Mouse (Mus musculus) midbrain, embryonic 13.5 days (tissue): ENCODE results near the gene Egln2. TPM values are rescaled to one million over a fixed set of nuclear protein-coding genes. Genes with fewer than 3 reads are reported as not detected.

Experiments used
- ATAC-seq: fragments of 200-750 bp; cut with Nextera tagmentation; 2 replicates; pipeline ENCODE4 v1.8.0; 2017; ENCODE audit warnings: mild to moderate bottlenecking, moderate TSS enrichment, moderate library complexity
- H3K27ac ChIP-seq: fragments of 300-500 bp; sonication (generic); 2 replicates; pipeline ENCODE4 v1.5.1; 2015; ENCODE audit warnings: inconsistent platforms, mild to moderate bottlenecking, moderate library complexity
- H3K27me3 ChIP-seq: fragments of 300-500 bp; sonication (generic); 2 replicates; pipeline ENCODE4 v1.6.1; 2015; ENCODE audit warnings: mild to moderate bottlenecking, inconsistent platforms
- H3K36me3 ChIP-seq: fragments of 300-500 bp; sonication (generic); 2 replicates; pipeline ENCODE4 v1.6.1; 2015; ENCODE audit warnings: mild to moderate bottlenecking, inconsistent platforms
- H3K4me1 ChIP-seq: fragments of 300-500 bp; sonication (generic); replicated peaks from 2 replicates; pipeline ENCODE4 v1.6.1; 2015; ENCODE audit warnings: inconsistent platforms
- H3K4me2 ChIP-seq: fragments of 300-500 bp; sonication (generic); replicated peaks from 2 replicates; pipeline ENCODE4 v1.6.1; 2015; ENCODE audit warnings: moderate library complexity, mild to moderate bottlenecking, inconsistent platforms
- H3K4me3 ChIP-seq: fragments of 300-500 bp; sonication (generic); replicated peaks from 2 replicates; pipeline ENCODE4 v1.5.1; 2015; ENCODE audit warnings: mild to moderate bottlenecking, inconsistent platforms
- H3K9ac ChIP-seq: fragments of 300-500 bp; sonication (generic); replicated peaks from 2 replicates; pipeline ENCODE4 v1.6.1; 2015; ENCODE audit warnings: mild to moderate bottlenecking, inconsistent platforms
- H3K9me3 ChIP-seq: fragments of 300-500 bp; sonication (generic); 2 replicates; pipeline ENCODE4 v1.6.1; 2016; ENCODE audit warnings: mild to moderate bottlenecking, inconsistent platforms
- WGBS: fragments of 180-500 bp; shearing (Covaris S2); methylation state at CpG from one replicate; pipeline ENCODE4 v1.1.7; 2015; 5-methylcytosine and 5-hydroxymethylcytosine counted together
- polyA plus RNA-seq: library from polyadenylated mRNA; unstranded; fragments of >200 nt; fragmentation: Nextera tagmentation; extraction: Ambion mirVana; gene quantifications from 2 replicates; pipeline ENCODE4 v1.2.1, GENCODE M21; 2015

Egln2 gene
- polyA plus RNA-seq, 1 experiment from 2014 or later, result 101 TPM

- Histone ChIP-seq H3K36me3 (peaks cover 50% of the 10 kb centered on the region), H3K27ac (no peak overlapping the region), H3K4me1 (peaks cover 48% of the 10 kb centered on the region), H3K9me3 (no peaks in the 10 kb centered on the region), H3K9ac (no peak overlapping the region), H3K4me2 (no peak overlapping the region), H3K4me3 (no peak overlapping the region), H3K27me3 (no peaks in the 10 kb centered on the region)
- ATAC-seq, result no peak
- 93% methylated on average over 6 of the region's 6 CpGs for WGBS
These were observed 7.3 kb downstream of the Egln2 start for GRCm38 (mm10) chr7:27159256-27159655.

- Histone ChIP-seq H3K4me2 (no peak overlapping the region), H3K27ac (no peak overlapping the region; the same call in 1 of the 2 replicates), H3K4me1 (peaks cover 37% of the 10 kb centered on the region), H3K4me3 (no peak overlapping the region), H3K27me3 (no peaks in the 10 kb centered on the region), H3K36me3 (peaks cover 47% of the 10 kb centered on the region), H3K9me3 (no peaks in the 10 kb centered on the region), H3K9ac (no peak overlapping the region)
- 96% methylated on average over 9 of the region's 9 CpGs for WGBS
- ATAC-seq, result no peak
These were observed 8.4 kb downstream of the Egln2 start for GRCm38 (mm10) chr7:27158171-27158570.

- WGBS, result 84% methylated on average over 13 of the region's 13 CpGs
- H3K36me3 ChIP-seq, result peaks cover 32% of the 10 kb centered on the region
- H3K9me3 ChIP-seq, result no peaks in the 10 kb centered on the region
- H3K4me2 ChIP-seq, result no peak overlapping the region
- ATAC-seq, result no peak
- H3K9ac ChIP-seq, result no peak overlapping the region
- peaks cover 15% of the 10 kb centered on the region for H3K4me1 ChIP-seq
- H3K27ac ChIP-seq, result no peak overlapping the region
- no peak overlapping the region for H3K4me3 ChIP-seq
- H3K27me3 ChIP-seq, result no peaks in the 10 kb centered on the region
These were observed 10.6 kb downstream of the Egln2 start for GRCm38 (mm10) chr7:27156005-27156404.

DNA sequence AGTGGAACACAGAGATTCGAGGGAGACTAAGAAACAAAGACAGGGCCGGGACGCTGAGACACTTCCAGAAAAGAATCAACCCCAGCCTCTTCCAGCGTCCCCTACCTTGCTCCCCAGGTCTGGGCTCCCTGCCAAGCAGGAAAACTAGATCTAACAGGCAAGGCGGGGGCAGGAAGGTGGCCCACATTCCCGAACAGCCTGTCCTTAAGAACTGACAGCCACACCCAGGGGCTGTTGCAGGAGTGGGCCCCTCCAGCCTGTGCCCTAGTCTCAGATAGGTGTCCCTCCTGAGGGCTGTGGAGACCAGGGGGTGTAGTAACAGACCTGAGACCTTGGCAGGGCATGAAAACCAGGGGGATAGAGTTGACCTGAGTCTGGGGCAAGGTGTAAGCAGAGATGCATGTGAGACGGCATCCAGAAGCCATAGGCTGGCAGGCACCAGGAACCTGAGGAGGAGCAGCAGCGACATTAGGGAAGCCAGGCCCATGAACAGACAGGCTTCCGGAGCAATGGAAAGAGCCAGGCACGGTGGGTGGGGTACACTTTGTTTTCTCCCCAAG lies 13.3 kb downstream of the Egln2 start, which contains the start of gene Cyp2t4:
Gene Cyp2t4 (plus strand): TSS at position 510 of the 560 bp plus-strand sequence.
- no peak for ATAC-seq
- H3K27me3 ChIP-seq, result no peaks in the 10 kb centered on the region
- peaks cover 15% of the 10 kb centered on the region for H3K36me3 ChIP-seq
- no peak within 1 kb of the TSS for H3K4me3 ChIP-seq
- H3K4me1 ChIP-seq, result no peaks in the 10 kb centered on the region
- H3K9ac ChIP-seq, result no peak within 1 kb of the TSS
- WGBS, result 78% methylated on average over 10 of the region's 10 CpGs
- H3K4me2 ChIP-seq, result no peak within 1 kb of the TSS
- no peaks in the 10 kb centered on the region for H3K9me3 ChIP-seq
- no peak within 1 kb of the TSS for H3K27ac ChIP-seq

GRCm38 (mm10) chr7:27136410-27136996 lies 30.1 kb downstream of the Egln2 start:
- 60% methylated on average over 8 of the region's 8 CpGs for WGBS
- no peaks in the 10 kb centered on the region for H3K4me1 ChIP-seq
- H3K27ac ChIP-seq, result no peak overlapping the region
- H3K4me3 ChIP-seq, result no peak overlapping the region
- H3K9ac ChIP-seq, result no peak overlapping the region
- H3K4me2 ChIP-seq, result no peak overlapping the region
- H3K36me3 ChIP-seq, result no peaks in the 10 kb centered on the region
- H3K27me3 ChIP-seq, result no peaks in the 10 kb centered on the region
- no peak for ATAC-seq
- H3K9me3 ChIP-seq, result 0 out of 2 replicates have a peak, but pooled peaks cover 6% of the 10 kb centered on the region

DNA sequence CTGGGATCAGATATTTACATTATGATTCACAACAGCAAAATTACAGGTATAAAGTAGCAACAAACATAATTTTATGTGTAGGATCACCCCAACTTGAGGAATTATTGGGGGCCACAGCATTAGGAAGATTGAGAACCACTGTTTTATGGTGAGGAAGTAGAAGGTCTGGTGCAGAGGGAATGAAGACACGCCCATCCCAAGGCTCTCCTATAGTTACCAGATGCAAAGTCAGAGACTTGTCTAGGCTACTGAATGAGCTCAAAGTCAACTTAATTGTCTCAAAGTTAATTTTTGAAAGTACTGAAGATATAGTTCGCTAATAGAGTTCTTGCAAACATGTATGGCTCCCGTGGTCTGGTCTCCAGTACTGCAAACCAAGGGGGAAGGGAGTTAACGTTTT lies 32.8 kb downstream of the Egln2 start:
- Histone ChIP-seq H3K36me3 (no peaks in the 10 kb centered on the region), H3K4me1 (no peaks in the 10 kb centered on the region), H3K4me3 (no peak overlapping the region), H3K9me3 (no peaks in the 10 kb centered on the region), H3K9ac (no peak overlapping the region), H3K27me3 (no peaks in the 10 kb centered on the region), H3K4me2 (no peak overlapping the region), H3K27ac (no peak overlapping the region)
- ATAC-seq, result no peak
- WGBS, result 87% methylated on average over 4 of the region's 4 CpGs

DNA sequence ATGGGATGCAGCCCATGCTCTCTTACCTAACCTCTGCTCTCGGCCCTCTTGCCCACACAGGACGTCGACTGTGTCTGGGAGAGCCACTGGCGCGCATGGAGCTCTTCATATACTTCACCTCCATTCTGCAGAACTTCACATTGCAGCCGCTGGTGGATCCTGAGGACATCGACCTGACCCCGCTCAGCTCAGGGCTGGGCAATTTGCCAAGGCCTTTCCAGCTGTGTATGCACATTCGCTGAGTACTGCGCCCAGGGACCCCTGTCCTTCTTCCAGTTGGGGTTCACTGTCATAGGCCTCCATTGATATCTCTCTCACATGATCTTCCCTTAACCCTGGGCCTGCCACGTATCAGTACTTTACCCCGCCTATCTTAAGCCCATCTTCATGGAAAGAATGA lies 33.4 kb downstream of the Egln2 start:
- no peaks in the 10 kb centered on the region for H3K4me1 ChIP-seq
- H3K9me3 ChIP-seq, result no peaks in the 10 kb centered on the region
- WGBS, result 79% methylated on average over 12 of the region's 12 CpGs
- no peak overlapping the region for H3K4me2 ChIP-seq
- no peak overlapping the region for H3K9ac ChIP-seq
- peak; percentile 43 for ATAC-seq
- H3K27ac ChIP-seq, result no peak overlapping the region
- no peaks in the 10 kb centered on the region for H3K36me3 ChIP-seq
- H3K27me3 ChIP-seq, result no peaks in the 10 kb centered on the region
- H3K4me3 ChIP-seq, result no peak overlapping the region

GRCm38 (mm10) chr7:27132588-27132987 lies 34.0 kb downstream of the Egln2 start:
- Histone ChIP-seq H3K4me1 (no peaks in the 10 kb centered on the region), H3K9ac (no peak overlapping the region), H3K27ac (no peak overlapping the region), H3K36me3 (no peaks in the 10 kb centered on the region), H3K9me3 (no peaks in the 10 kb centered on the region), H3K4me3 (no peak overlapping the region), H3K27me3 (no peaks in the 10 kb centered on the region), H3K4me2 (no peak overlapping the region)
- ATAC-seq, result no peak
- 19% methylated on average over 10 of the region's 10 CpGs for WGBS

DNA sequence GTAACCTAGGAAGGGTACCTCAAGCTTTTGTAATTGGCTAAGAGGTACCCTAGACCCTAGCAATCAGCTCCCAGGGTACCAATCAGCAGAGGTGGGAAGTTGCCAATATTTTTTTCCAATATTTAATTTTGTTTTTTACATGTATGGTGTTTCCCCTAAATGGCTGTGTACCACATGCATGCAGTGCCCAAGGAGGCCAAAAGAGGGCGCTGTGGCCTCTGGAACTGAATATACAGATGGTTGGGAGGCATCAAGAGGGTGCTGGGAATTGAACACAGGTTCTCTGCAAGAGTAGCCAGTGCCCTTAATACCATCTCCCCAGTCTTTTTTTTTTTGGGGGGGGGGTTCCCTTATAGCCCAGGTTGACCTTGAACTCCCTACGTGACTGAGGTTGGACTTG lies 35.2 kb downstream of the Egln2 start:
- no peak overlapping the region for H3K4me2 ChIP-seq

GRCm38 (mm10) chr7:27130521-27131370 lies 35.9 kb downstream of the Egln2 start:
- Histone ChIP-seq H3K27ac (no peak overlapping the region), H3K36me3 (no peaks in the 10 kb centered on the region), H3K4me1 (no peaks in the 10 kb centered on the region), H3K9ac (no peak overlapping the region), H3K9me3 (no peaks in the 10 kb centered on the region), H3K4me2 (no peak overlapping the region), H3K27me3 (no peaks in the 10 kb centered on the region), H3K4me3 (no peak overlapping the region)
- WGBS, result 88% methylated on average over 22 of the region's 22 CpGs
- no peak for ATAC-seq

More for the DNA sequence above, 35.2 kb downstream of the Egln2 start:
- 61% methylated on average over 2 of the region's 2 CpGs for WGBS
- H3K9ac ChIP-seq, result no peak overlapping the region
- no peak overlapping the region for H3K27ac ChIP-seq
- no peaks in the 10 kb centered on the region for H3K4me1 ChIP-seq
- no peak overlapping the region for H3K4me3 ChIP-seq
- no peak for ATAC-seq
- no peaks in the 10 kb centered on the region for H3K9me3 ChIP-seq
- no peaks in the 10 kb centered on the region for H3K27me3 ChIP-seq
- H3K36me3 ChIP-seq, result no peaks in the 10 kb centered on the region

GRCm38 (mm10) chr7:27129811-27130210 lies 36.8 kb downstream of the Egln2 start:
- Histone ChIP-seq H3K4me2 (no peak overlapping the region), H3K4me3 (no peak overlapping the region), H3K9ac (no peak overlapping the region), H3K27me3 (no peaks in the 10 kb centered on the region), H3K27ac (no peak overlapping the region), H3K9me3 (no peaks in the 10 kb centered on the region), H3K4me1 (no peaks in the 10 kb centered on the region), H3K36me3 (no peaks in the 10 kb centered on the region)
- no peak for ATAC-seq
- WGBS, result 95% methylated on average over 12 of the region's 12 CpGs

DNA sequence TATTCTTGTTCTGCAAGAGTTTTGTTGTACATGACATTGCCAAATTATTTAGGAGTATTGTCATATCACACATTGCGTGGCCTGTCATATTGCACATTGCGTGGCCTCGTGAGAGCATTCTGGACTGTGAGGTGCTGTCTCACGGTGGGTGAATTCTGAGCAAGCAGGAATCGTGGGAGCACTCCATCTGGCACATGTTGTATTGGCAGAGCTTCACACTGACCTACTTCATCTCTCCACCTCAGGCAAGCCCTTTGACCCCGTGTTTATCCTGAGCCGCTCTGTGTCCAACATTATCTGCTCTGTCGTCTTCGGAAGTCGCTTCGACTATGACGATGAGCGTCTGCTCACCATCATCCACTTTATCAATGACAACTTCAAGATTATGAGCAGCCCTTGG lies 37.7 kb downstream of the Egln2 start:
- Histone ChIP-seq H3K36me3 (no peaks in the 10 kb centered on the region), H3K27ac (no peak overlapping the region), H3K4me2 (no peak overlapping the region), H3K9ac (no peak overlapping the region), H3K4me1 (no peaks in the 10 kb centered on the region), H3K27me3 (no peaks in the 10 kb centered on the region), H3K9me3 (no peaks in the 10 kb centered on the region), H3K4me3 (no peak overlapping the region)
- no peak for ATAC-seq
- WGBS, result 93% methylated on average over 13 of the region's 13 CpGs
